Mouse (Mus musculus): Measurements from ENCODE around the gene Tbc1d1. TPM values are rescaled to one million over a fixed set of nuclear protein-coding genes. Genes with fewer than 3 reads are reported as not detected.
"Not testable (repeated sequence)": the region's sequence is repeated elsewhere in the genome, so short reads cannot be mapped to it uniquely, and the experiment has no call there.

Tbc1d1 gene
- total and polyA plus RNA-seq, 2 experiments from 2014 or later, result 5.9 to 20.5 TPM

- no peak overlapping the region for H3K9ac ChIP-seq
- 96% methylated on average over 2 of the region's 2 CpGs for WGBS
- no peaks in the 10 kb centered on the region for H3K9me3 ChIP-seq (ENCODE audit: low read length)
- no peak overlapping the region for H3K4me2 ChIP-seq (ENCODE audit: low read depth)
- H3K27me3 ChIP-seq (ENCODE audit: insufficient read depth, low read length), result no peaks in the 10 kb centered on the region
- H3K4me1 ChIP-seq (ENCODE audit: insufficient read depth), result no peaks in the 10 kb centered on the region
- H3K4me3 ChIP-seq (ENCODE audit: low read depth, low read length), result no peak overlapping the region
- no peak for DNase-seq
- H3K36me3 ChIP-seq (ENCODE audit: insufficient read depth), result no peaks in the 10 kb centered on the region
- no peak for TF ChIP-seq CTCF (IDR thresholded peaks at IDR 0.05; ENCODE audit: low read depth)
- H3K27ac ChIP-seq (ENCODE audit: low read depth, low read length), result no peak overlapping the region
- no peak for ATAC-seq
Observed at GRCm38 (mm10) chr5:64348166-64348565, 192.1 kb downstream of the Tbc1d1 start.

DNA sequence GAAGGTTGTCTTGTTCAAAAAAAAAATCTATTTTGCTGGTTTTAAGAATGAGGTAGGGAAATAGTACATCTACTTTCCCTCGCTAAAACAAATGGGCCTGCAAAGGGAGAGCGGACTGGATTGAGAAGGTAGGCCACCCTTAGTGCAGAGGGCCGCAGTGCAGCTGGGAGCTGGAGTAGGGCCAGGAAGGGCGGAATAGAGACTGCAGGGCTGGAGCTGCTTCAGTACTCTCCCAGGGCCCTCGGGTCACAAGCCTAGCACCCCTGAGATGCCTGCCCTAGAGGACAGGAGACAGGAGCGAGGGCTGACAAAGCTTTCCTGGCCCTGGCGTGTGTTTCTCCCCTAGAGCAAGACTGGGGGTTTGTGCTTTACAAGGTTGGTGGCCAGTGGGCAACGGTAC is 192.7 kb downstream of the Tbc1d1 start:
- Histone ChIP-seq H3K9me3 (ENCODE audit: low read length) (no peaks in the 10 kb centered on the region), H3K9ac (no peak overlapping the region), H3K4me3 (ENCODE audit: low read depth, low read length) (no peak overlapping the region), H3K36me3 (ENCODE audit: insufficient read depth) (no peaks in the 10 kb centered on the region), H3K27me3 (ENCODE audit: insufficient read depth, low read length) (no peaks in the 10 kb centered on the region), H3K27ac (ENCODE audit: low read depth, low read length) (no peak overlapping the region), H3K4me2 (ENCODE audit: low read depth) (no peak overlapping the region), H3K4me1 (ENCODE audit: insufficient read depth) (no peaks in the 10 kb centered on the region)
- TF ChIP-seq CTCF (IDR thresholded peaks at IDR 0.05; ENCODE audit: low read depth), result no peak
- DNase-seq (no peak), ATAC-seq (no peak)
- WGBS, result 69% methylated on average over 8 of the region's 8 CpGs

- ATAC-seq (peak; percentile 74), DNase-seq (peak; percentile 50)
Observed at GRCm38 (mm10) chr5:64351968-64352367, 195.9 kb downstream of the Tbc1d1 start.

DNA sequence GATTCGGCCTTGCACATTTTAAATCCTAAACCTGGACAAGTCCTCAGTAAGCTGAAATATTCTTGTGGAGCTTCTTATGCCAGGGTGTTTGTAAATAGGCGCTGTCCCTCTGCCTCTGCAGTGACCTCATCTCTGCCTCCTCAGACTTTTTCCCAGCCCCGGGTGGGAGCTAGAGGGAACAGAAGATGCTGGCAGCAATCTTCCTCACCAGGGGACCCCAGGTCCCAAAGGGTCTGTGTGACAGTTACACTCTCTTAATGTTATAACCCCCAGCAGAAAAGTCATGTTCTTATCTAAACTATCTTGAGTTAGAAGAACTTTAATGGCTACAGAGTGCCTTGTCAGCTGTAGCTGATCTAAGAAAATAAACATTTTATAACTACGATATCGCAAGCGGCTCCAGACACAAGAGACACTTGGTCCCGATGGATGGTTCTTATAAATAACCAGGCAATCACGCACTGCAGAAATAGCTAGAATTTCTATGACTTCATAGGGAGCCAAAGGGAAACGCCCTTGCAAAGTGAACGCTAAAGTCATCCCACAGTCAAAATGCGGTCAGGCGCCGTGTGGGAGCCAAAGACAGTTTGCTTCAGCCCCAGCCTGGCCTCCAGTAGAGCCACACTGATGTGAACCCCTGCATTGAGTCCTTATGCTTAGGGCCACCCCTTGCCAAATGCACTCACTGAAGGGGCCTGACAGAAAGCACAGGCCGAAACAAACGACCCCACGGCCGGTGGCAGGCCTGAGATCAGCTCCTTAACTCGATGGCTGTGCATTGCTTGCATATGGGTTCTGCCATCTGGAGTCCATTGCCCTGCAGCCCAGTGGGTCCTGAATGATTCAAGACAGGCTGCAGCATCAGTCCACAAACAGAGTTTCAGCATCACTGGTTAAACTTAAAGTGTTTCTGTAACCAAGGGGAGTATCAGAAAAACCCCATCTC is 202.8 kb downstream of the Tbc1d1 start:
- ATAC-seq (no peak), DNase-seq (no peak)
- Histone ChIP-seq H3K4me1 (ENCODE audit: insufficient read depth) (no peaks in the 10 kb centered on the region), H3K9ac (no peak overlapping the region), H3K27ac (ENCODE audit: low read depth, low read length) (no peak overlapping the region), H3K4me2 (ENCODE audit: low read depth) (no peak overlapping the region), H3K4me3 (ENCODE audit: low read depth, low read length) (no peak overlapping the region), H3K27me3 (ENCODE audit: insufficient read depth, low read length) (no peaks in the 10 kb centered on the region), H3K36me3 (ENCODE audit: insufficient read depth) (no peaks in the 10 kb centered on the region), H3K9me3 (ENCODE audit: low read length) (no peaks in the 10 kb centered on the region)
- 83% methylated on average over 18 of the region's 18 CpGs for WGBS
- TF ChIP-seq CTCF (IDR thresholded peaks at IDR 0.05; ENCODE audit: low read depth), result no peak

More at GRCm38 (mm10) chr5:64351968-64352367, 195.9 kb downstream of the Tbc1d1 start:
- H3K9me3 ChIP-seq (ENCODE audit: low read length), result no peaks in the 10 kb centered on the region
- H3K4me1 ChIP-seq (ENCODE audit: insufficient read depth), result no peaks in the 10 kb centered on the region
- no peak overlapping the region for H3K9ac ChIP-seq
- no peak overlapping the region for H3K4me3 ChIP-seq (ENCODE audit: low read depth, low read length)
- H3K4me2 ChIP-seq (ENCODE audit: low read depth), result no peak overlapping the region
- TF ChIP-seq CTCF (IDR thresholded peaks at IDR 0.05; ENCODE audit: low read depth), result no peak
- WGBS, result 80% methylated on average over 6 of the region's 6 CpGs
- no peaks in the 10 kb centered on the region for H3K36me3 ChIP-seq (ENCODE audit: insufficient read depth)
- no peaks in the 10 kb centered on the region for H3K27me3 ChIP-seq (ENCODE audit: insufficient read depth, low read length)
- H3K27ac ChIP-seq (ENCODE audit: low read depth, low read length), result no peak overlapping the region

- Histone ChIP-seq H3K36me3 (ENCODE audit: insufficient read depth) (no peaks in the 10 kb centered on the region), H3K27ac (ENCODE audit: low read depth, low read length) (no peak overlapping the region), H3K4me2 (ENCODE audit: low read depth) (no peak overlapping the region), H3K4me1 (ENCODE audit: insufficient read depth) (peaks cover 6% of the 10 kb centered on the region; the same call in 1 of the 2 replicates), H3K4me3 (ENCODE audit: low read depth, low read length) (no peak overlapping the region), H3K27me3 (ENCODE audit: insufficient read depth, low read length) (no peaks in the 10 kb centered on the region), H3K9ac (no peak overlapping the region), H3K9me3 (ENCODE audit: low read length) (no peaks in the 10 kb centered on the region)
- ATAC-seq (no peak), DNase-seq (no peak)
- TF ChIP-seq CTCF (IDR thresholded peaks at IDR 0.05; ENCODE audit: low read depth), result no peak
- WGBS, result 83% methylated on average over 8 of the region's 8 CpGs
Observed at GRCm38 (mm10) chr5:64360147-64360875, 204.2 kb downstream of the Tbc1d1 start.

GRCm38 (mm10) chr5:64360876-64361268 is 204.8 kb downstream of the Tbc1d1 start:
- not testable (repeated sequence) for H3K4me1 ChIP-seq (ENCODE audit: insufficient read depth); H3K27me3 ChIP-seq (ENCODE audit: insufficient read depth, low read length); DNase-seq; H3K9me3 ChIP-seq (ENCODE audit: low read length); H3K36me3 ChIP-seq (ENCODE audit: insufficient read depth); H3K4me2 ChIP-seq (ENCODE audit: low read depth); ATAC-seq; H3K27ac ChIP-seq (ENCODE audit: low read depth, low read length); H3K9ac ChIP-seq; H3K4me3 ChIP-seq (ENCODE audit: low read depth, low read length)

Data from forebrain, postnatal 0 days (tissue).